Mouse (Mus musculus) yolk sac, embryonic 10.5 days (tissue): ENCODE results near the gene Plekhh2.

Experiments used
- DNase-seq: peaks from one replicate; pipeline ENCODE4 v3.0.0-alpha.2; 2017; ENCODE audit warnings: low spot score

Gene Plekhh2

GRCm38 (mm10) chr17:84608606-84609005 is 96.9 kb downstream of the Plekhh2 start:
- DNase-seq, result no peak

GRCm38 (mm10) chr17:84611500-84611899 is 99.8 kb downstream of the Plekhh2 start:
- no peak for DNase-seq

GRCm38 (mm10) chr17:84611971-84612370 is 100.3 kb downstream of the Plekhh2 start:
- no peak for DNase-seq

GRCm38 (mm10) chr17:84615811-84616210 is 104.1 kb downstream of the Plekhh2 start:
- DNase-seq, result no peak

- no peak for DNase-seq
Measured at GRCm38 (mm10) chr17:84616526-84617074, 104.9 kb downstream of the Plekhh2 start.

- DNase-seq, result no peak
Measured at GRCm38 (mm10) chr17:84617953-84618352, 106.3 kb downstream of the Plekhh2 start.

- DNase-seq, result no peak
Measured at GRCm38 (mm10) chr17:84619112-84619511, 107.4 kb downstream of the Plekhh2 start.

- no peak for DNase-seq
Measured at GRCm38 (mm10) chr17:84620076-84620475, 108.4 kb downstream of the Plekhh2 start.

- no peak for DNase-seq
Measured at GRCm38 (mm10) chr17:84620610-84621009, 108.9 kb downstream of the Plekhh2 start.

GRCm38 (mm10) chr17:84621209-84621608 is 109.5 kb downstream of the Plekhh2 start:
- no peak for DNase-seq

GRCm38 (mm10) chr17:84622028-84622427 is 110.3 kb downstream of the Plekhh2 start:
- no peak for DNase-seq

GRCm38 (mm10) chr17:84622873-84623272 is 111.2 kb downstream of the Plekhh2 start:
- no peak for DNase-seq

GRCm38 (mm10) chr17:84626276-84626856 is 114.7 kb downstream of the Plekhh2 start, which contains the start of gene Dync2li1:
TSS of gene Dync2li1 (plus strand) at chr17:84626496.
- peak; percentile 91 for DNase-seq

- no peak for DNase-seq
Measured at GRCm38 (mm10) chr17:84626857-84627305, 115.2 kb downstream of the Plekhh2 start.

GRCm38 (mm10) chr17:84627721-84628120 is 116.0 kb downstream of the Plekhh2 start:
- DNase-seq, result no peak

- DNase-seq, result no peak
Measured at GRCm38 (mm10) chr17:84628611-84629010, 116.9 kb downstream of the Plekhh2 start.

GRCm38 (mm10) chr17:84631836-84632235 is 120.1 kb downstream of the Plekhh2 start:
- no peak for DNase-seq

- DNase-seq, result no peak
Measured at GRCm38 (mm10) chr17:84633443-84633842, 121.7 kb downstream of the Plekhh2 start.

GRCm38 (mm10) chr17:84636328-84636727 is 124.6 kb downstream of the Plekhh2 start:
- no peak for DNase-seq

GRCm38 (mm10) chr17:84637971-84638370 is 126.3 kb downstream of the Plekhh2 start:
- no peak for DNase-seq

GRCm38 (mm10) chr17:84639796-84640378 is 128.2 kb downstream of the Plekhh2 start:
- DNase-seq, result no peak

- DNase-seq, result no peak
Measured at GRCm38 (mm10) chr17:84641893-84642292, 130.2 kb downstream of the Plekhh2 start.

GRCm38 (mm10) chr17:84642324-84642723 is 130.6 kb downstream of the Plekhh2 start:
- DNase-seq, result no peak
